Mouse (Mus musculus) lung, postnatal 0 days (tissue): ENCODE measurements around the gene Pde4c. TPM values are rescaled to one million over a fixed set of nuclear protein-coding genes. Genes with fewer than 3 reads are reported as not detected.

Source experiments
- ATAC-seq: fragments of 200-750 bp; cut with Nextera tagmentation; 2 replicates; pipeline ENCODE4 v1.8.0; 2017; ENCODE audit warnings: moderate library complexity
- DNase-seq: peaks from one replicate; pipeline ENCODE4 v3.0.0-alpha.2; 2016; ENCODE audit warnings: low spot score
- H3K27ac ChIP-seq: fragments of 300-500 bp; sonication (generic); 2 replicates; pipeline ENCODE4 v1.5.1; 2014; ENCODE audit warnings: antibody characterized with exemption, mild to moderate bottlenecking, low read length, mixed read lengths
- H3K27me3 ChIP-seq: fragments of 300-500 bp; sonication (generic); replicated peaks from 2 replicates; pipeline ENCODE4 v1.6.1; 2014; ENCODE audit warnings: low read length, mixed read lengths; ENCODE audit not compliant: insufficient read depth
- H3K36me3 ChIP-seq: fragments of 300-500 bp; sonication (generic); 2 replicates; pipeline ENCODE4 v1.6.1; 2014; ENCODE audit warnings: low read length, mixed read lengths; ENCODE audit not compliant: insufficient read depth
- H3K4me1 ChIP-seq: fragments of 300-500 bp; sonication (generic); 2 replicates; pipeline ENCODE4 v1.6.1; 2014; ENCODE audit warnings: antibody characterized with exemption, low read depth, low read length, mixed read lengths; ENCODE audit not compliant: insufficient read depth
- H3K4me2 ChIP-seq: fragments of 300-500 bp; sonication (generic); replicated peaks from 2 replicates; pipeline ENCODE4 v1.6.1; 2014; ENCODE audit warnings: low read depth, mild to moderate bottlenecking, low read length, moderate library complexity, mixed read lengths
- H3K4me3 ChIP-seq: fragments of 300-500 bp; sonication (generic); 2 replicates; pipeline ENCODE4 v1.5.1; 2014; ENCODE audit warnings: low read depth, low read length
- H3K9ac ChIP-seq: fragments of 300-500 bp; sonication (generic); replicated peaks from 2 replicates; pipeline ENCODE4 v1.6.1; 2014; ENCODE audit warnings: low read depth, mild to moderate bottlenecking
- H3K9me3 ChIP-seq: fragments of 300-500 bp; sonication (generic); 2 replicates; pipeline ENCODE4 v1.6.1; 2016; ENCODE audit warnings: low read length, mixed read lengths
- CTCF ChIP-seq: IDR thresholded peaks from 2 replicates; pipeline ENCODE4 v1.5.1; 2016; ENCODE audit warnings: antibody characterized with exemption, mild to moderate bottlenecking
- EP300 ChIP-seq: IDR thresholded peaks from 2 replicates; pipeline ENCODE4 v1.6.1; 2016; ENCODE audit warnings: antibody characterized with exemption, mild to moderate bottlenecking, control low read depth
- WGBS: fragments of 180-500 bp; shearing (Covaris S2); extraction: QIAGEN DNeasy Blood & Tissue Kit; methylation state at CpG from one replicate; pipeline ENCODE4 v1.1.7; 2014; 5-methylcytosine and 5-hydroxymethylcytosine counted together
- polyA plus RNA-seq: library from polyadenylated mRNA; unstranded; fragments of >200 nt; fragmentation: Nextera tagmentation; extraction: Ambion mirVana; gene quantifications from 2 replicates; pipeline ENCODE4 v1.2.1, GENCODE M21; 2015

Pde4c gene
- polyA plus RNA-seq, 1 experiment from 2014 or later: 2.0 TPM

- DNase-seq: no peak
- H3K36me3 ChIP-seq: peaks cover 6% of the 10 kb centered on the region; the same call in 1 of the 2 replicates
- peaks cover 10% of the 10 kb centered on the region; the same call in 1 of the 2 replicates for H3K4me1 ChIP-seq
- no peaks in the 10 kb centered on the region for H3K9me3 ChIP-seq
- no peak for ATAC-seq
- no peak overlapping the region for H3K4me2 ChIP-seq
- H3K27me3 ChIP-seq: no peaks in the 10 kb centered on the region
- 0 out of 2 replicates have a peak overlapping the region, but pooled peaks have one; percentile 54 for H3K27ac ChIP-seq
- no peak overlapping the region for H3K9ac ChIP-seq
- 72% methylated on average over 5 of the region's 5 CpGs for whole genome bisulfite sequencing
- TF ChIP-seq CTCF (no peak), EP300 (no peak)
- no peak overlapping the region for H3K4me3 ChIP-seq
Measured at GRCm38 (mm10) chr8:70773410-70773809, 49.9 kb downstream of the Pde4c start.

GRCm38 (mm10) chr8:70773833-70774232 lies 50.3 kb downstream of the Pde4c start:
- H3K4me1 ChIP-seq: peaks cover 10% of the 10 kb centered on the region; the same call in 1 of the 2 replicates
- H3K9me3 ChIP-seq: no peaks in the 10 kb centered on the region
- peak overlapping the region; percentile 54 for H3K27ac ChIP-seq
- WGBS: 24% methylated on average over 9 of the region's 9 CpGs
- TF ChIP-seq CTCF: no peak
- TF ChIP-seq EP300: no peak
- no peaks in the 10 kb centered on the region for H3K27me3 ChIP-seq
- H3K4me3 ChIP-seq: no peak overlapping the region
- DNase-seq (peak; percentile 81), ATAC-seq (no peak)
- peak overlapping the region; percentile 95; the same call in 1 of the 2 replicates for H3K9ac ChIP-seq
- peaks cover 3% of the 10 kb centered on the region; the same call in 1 of the 2 replicates for H3K36me3 ChIP-seq
- no peak overlapping the region for H3K4me2 ChIP-seq

DNA sequence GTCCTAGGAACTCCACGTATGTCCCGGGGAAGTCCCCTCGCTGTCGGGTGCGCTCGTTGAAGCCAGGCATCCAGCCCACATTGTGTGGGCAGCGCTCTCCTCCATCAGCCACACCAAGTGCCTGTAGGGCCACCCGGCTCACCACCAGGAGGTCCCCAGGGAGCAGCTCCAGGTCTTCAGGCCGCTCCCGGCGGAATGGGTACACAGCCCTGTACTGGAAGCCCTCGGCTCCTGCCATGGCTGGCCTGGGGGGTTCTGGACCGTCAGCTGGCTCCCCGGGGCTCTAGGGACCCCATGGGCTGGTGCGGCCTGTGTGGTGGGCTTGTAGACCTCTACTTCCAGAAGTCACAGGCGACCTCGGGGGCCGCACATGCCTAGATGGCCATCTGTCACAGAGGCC lies 51.2 kb downstream of the Pde4c start:
- Histone ChIP-seq H3K9me3 (no peaks in the 10 kb centered on the region), H3K27ac (no peak overlapping the region), H3K4me1 (peaks cover 10% of the 10 kb centered on the region; the same call in 1 of the 2 replicates), H3K4me3 (no peak overlapping the region), H3K27me3 (no peaks in the 10 kb centered on the region), H3K36me3 (peaks cover 6% of the 10 kb centered on the region; the same call in 1 of the 2 replicates), H3K4me2 (no peak overlapping the region), H3K9ac (peak overlapping the region; percentile 95; the same call in 1 of the 2 replicates)
- DNase-seq (no peak), ATAC-seq (no peak)
- TF ChIP-seq EP300: no peak
- TF ChIP-seq CTCF: no peak
- WGBS: 91% methylated on average over 18 of the region's 18 CpGs

GRCm38 (mm10) chr8:70775227-70775626 lies 51.7 kb downstream of the Pde4c start:
- Histone ChIP-seq H3K27me3 (no peaks in the 10 kb centered on the region), H3K36me3 (peaks cover 8% of the 10 kb centered on the region; the same call in 1 of the 2 replicates), H3K4me2 (peak overlapping the region; percentile 100; the same call in 1 of the 2 replicates), H3K27ac (no peak overlapping the region), H3K4me1 (peaks cover 10% of the 10 kb centered on the region; the same call in 1 of the 2 replicates), H3K4me3 (no peak overlapping the region), H3K9ac (peak overlapping the region; percentile 95), H3K9me3 (no peaks in the 10 kb centered on the region)
- ATAC-seq (no peak), DNase-seq (no peak)
- TF ChIP-seq CTCF (no peak), EP300 (no peak)
- 82% methylated on average over 5 of the region's 5 CpGs for WGBS

GRCm38 (mm10) chr8:70775851-70776495 lies 52.5 kb downstream of the Pde4c start:
- peak overlapping the region; percentile 98; the same call in 1 of the 2 replicates for H3K27ac ChIP-seq
- no peak for ATAC-seq
- peaks cover 10% of the 10 kb centered on the region; the same call in 1 of the 2 replicates for H3K4me1 ChIP-seq
- H3K9me3 ChIP-seq: no peaks in the 10 kb centered on the region
- H3K27me3 ChIP-seq: no peaks in the 10 kb centered on the region
- H3K9ac ChIP-seq: peak overlapping the region; percentile 95
- peak overlapping the region; percentile 100 for H3K4me2 ChIP-seq
- WGBS: 2% methylated on average over 28 of the region's 34 CpGs
- TF ChIP-seq CTCF (no peak), EP300 (no peak)
- H3K36me3 ChIP-seq: peaks cover 15% of the 10 kb centered on the region
- H3K4me3 ChIP-seq: peak overlapping the region; percentile 78
- DNase-seq: no peak

DNA sequence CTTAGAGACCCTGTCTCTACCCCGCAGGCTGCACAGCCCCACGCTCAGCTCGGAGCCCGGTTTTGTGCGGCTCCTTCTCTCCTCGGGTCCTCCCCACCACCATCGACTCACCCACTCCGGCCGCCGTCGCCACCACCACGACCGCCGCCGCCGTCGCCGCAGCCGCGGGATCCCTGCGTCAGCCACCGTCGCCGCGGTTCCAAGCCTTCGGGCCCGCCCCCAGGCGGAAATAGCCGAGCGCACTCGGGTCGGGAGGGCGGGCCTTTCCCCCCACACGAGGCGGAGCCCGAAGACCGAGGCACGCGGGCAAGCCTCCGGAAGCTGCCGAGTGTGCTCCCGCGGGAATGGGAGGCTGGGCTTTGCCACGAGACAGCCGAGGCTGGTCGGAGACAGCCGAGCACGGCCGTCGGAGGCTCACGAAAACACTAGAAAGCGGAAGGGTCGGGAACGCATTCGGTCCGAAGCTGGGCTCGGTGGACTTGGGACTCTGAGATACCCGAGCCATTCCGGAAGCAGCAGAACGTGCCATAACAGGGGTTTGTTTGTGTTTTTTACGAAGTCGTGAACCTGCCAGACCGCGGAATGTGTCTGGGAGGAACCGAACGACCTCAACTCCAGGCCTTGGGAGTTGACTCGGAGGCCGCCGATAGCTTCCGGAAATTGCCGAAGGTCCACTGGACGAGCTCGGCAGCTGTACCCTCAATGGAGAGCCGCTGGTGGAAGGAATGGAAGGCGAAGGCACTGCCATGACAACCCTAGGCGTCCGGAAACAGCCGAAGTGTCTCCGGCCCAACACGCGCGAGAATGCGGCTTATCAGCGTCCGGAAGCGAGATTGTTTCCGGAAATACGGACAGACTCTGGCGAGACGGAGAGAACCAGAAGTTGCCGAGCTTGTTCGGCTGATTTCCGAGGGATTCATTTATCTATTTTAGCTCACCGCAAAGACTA lies 53.2 kb downstream of the Pde4c start, which contains the start of gene Pik3r2:
TSS of gene Pik3r2 (minus strand) at position 218 of the 949 bp plus-strand sequence.
- peak within 1 kb of the TSS; percentile 98 for H3K27ac ChIP-seq
- H3K9me3 ChIP-seq: no peaks in the 10 kb centered on the region
- H3K4me3 ChIP-seq: peak within 1 kb of the TSS; percentile 78
- TF ChIP-seq EP300: peak; percentile 53
- peak; percentile 54 for TF ChIP-seq CTCF
- peaks cover 10% of the 10 kb centered on the region; the same call in 1 of the 2 replicates for H3K4me1 ChIP-seq
- peak within 1 kb of the TSS; percentile 95 for H3K9ac ChIP-seq
- peak within 1 kb of the TSS; percentile 100 for H3K4me2 ChIP-seq
- under 1% methylated on average over 68 of the region's 94 CpGs for WGBS
- peaks cover 18% of the 10 kb centered on the region for H3K36me3 ChIP-seq
- peak; percentile 95 for ATAC-seq
- peak; percentile 99 for DNase-seq
- H3K27me3 ChIP-seq: no peaks in the 10 kb centered on the region
